Mouse (Mus musculus) megakaryocyte, embryonic 14.5 days (primary cell): Measurements from ENCODE around the gene Fli1. TPM values are rescaled to one million over a fixed set of nuclear protein-coding genes. Genes with fewer than 3 reads are reported as not detected.

ENCODE experiments used
- H3K27me3 ChIP-seq: replicated peaks from 2 replicates; pipeline ENCODE3; 2012; ENCODE audit warnings: inconsistent platforms
- H3K36me3 ChIP-seq: replicated peaks from 2 replicates; pipeline ENCODE3; 2012; ENCODE audit warnings: low read length, inconsistent platforms, mixed read lengths
- H3K4me1 ChIP-seq: 2 replicates; pipeline ENCODE4 v1.6.1; 2012; ENCODE audit warnings: inconsistent platforms
- H3K4me3 ChIP-seq: replicated peaks from 2 replicates; pipeline ENCODE3; 2012; ENCODE audit warnings: moderate library complexity, mild to moderate bottlenecking, inconsistent platforms
- H3K9me3 ChIP-seq: 2 replicates; pipeline ENCODE4 v1.6.1; 2012; ENCODE audit warnings: inconsistent platforms
- FLI1 ChIP-seq: IDR thresholded peaks from 2 replicates; pipeline ENCODE4 v1.6.1; 2012; ENCODE audit warnings: low read length, inconsistent platforms, mixed read lengths
- GATA1 ChIP-seq: IDR thresholded peaks from 3 replicates; pipeline ENCODE4 v1.6.1; 2012; ENCODE audit warnings: mixed read lengths, low read length, inconsistent platforms, borderline replicate concordance
- polyA plus RNA-seq: library from polyadenylated mRNA; stranded (reverse); fragments of >175 nt; gene quantifications from 2 replicates; pipeline ENCODE4 v1.2.3, GENCODE M21; 2012; ENCODE audit warnings: low replicate concordance; ENCODE audit not compliant: insufficient read depth

Gene Fli1
- polyA plus RNA-seq, 1 experiment = 61.7 TPM

- TF ChIP-seq GATA1 (no peak), FLI1 (no peak)
- H3K9me3 ChIP-seq = no peaks in the 10 kb centered on the region
- H3K27me3 ChIP-seq = no peaks in the 10 kb centered on the region
- H3K4me3 ChIP-seq = no peak overlapping the region
- H3K4me1 ChIP-seq = peaks cover 92% of the 10 kb centered on the region
- H3K36me3 ChIP-seq = peaks cover 3% of the 10 kb centered on the region
Measured at GRCm38 (mm10) chr9:32392716-32393115, 149.9 kb downstream of the Fli1 start.

- Histone ChIP-seq H3K36me3 (no peaks in the 10 kb centered on the region), H3K4me3 (no peak overlapping the region), H3K27me3 (peaks cover 2% of the 10 kb centered on the region), H3K9me3 (no peaks in the 10 kb centered on the region), H3K4me1 (peaks cover 89% of the 10 kb centered on the region)
- TF ChIP-seq GATA1 (no peak), FLI1 (no peak)
Measured at GRCm38 (mm10) chr9:32391701-32392100, 151.0 kb downstream of the Fli1 start.

- Histone ChIP-seq H3K9me3 (no peaks in the 10 kb centered on the region), H3K27me3 (peaks cover 2% of the 10 kb centered on the region), H3K36me3 (no peaks in the 10 kb centered on the region), H3K4me1 (peaks cover 83% of the 10 kb centered on the region), H3K4me3 (no peak overlapping the region)
- TF ChIP-seq FLI1 = no peak
- TF ChIP-seq GATA1 = no peak
Measured at GRCm38 (mm10) chr9:32391092-32391491, 151.6 kb downstream of the Fli1 start.

GRCm38 (mm10) chr9:32388120-32388519 lies 154.5 kb downstream of the Fli1 start:
- H3K4me3 ChIP-seq = no peak overlapping the region
- H3K27me3 ChIP-seq = peaks cover 2% of the 10 kb centered on the region
- TF ChIP-seq FLI1 (no peak), GATA1 (no peak)
- no peaks in the 10 kb centered on the region for H3K36me3 ChIP-seq
- peaks cover 61% of the 10 kb centered on the region for H3K4me1 ChIP-seq
- no peaks in the 10 kb centered on the region for H3K9me3 ChIP-seq

GRCm38 (mm10) chr9:32384906-32385305 lies 157.8 kb downstream of the Fli1 start:
- Histone ChIP-seq H3K9me3 (no peaks in the 10 kb centered on the region), H3K4me1 (peaks cover 53% of the 10 kb centered on the region), H3K36me3 (no peaks in the 10 kb centered on the region), H3K27me3 (peaks cover 2% of the 10 kb centered on the region), H3K4me3 (no peak overlapping the region)
- no peak for TF ChIP-seq FLI1
- TF ChIP-seq GATA1 = no peak

GRCm38 (mm10) chr9:32376863-32377590 lies 165.6 kb downstream of the Fli1 start:
- Histone ChIP-seq H3K27me3 (peaks cover 25% of the 10 kb centered on the region), H3K36me3 (no peaks in the 10 kb centered on the region), H3K4me1 (peaks cover 33% of the 10 kb centered on the region), H3K4me3 (no peak overlapping the region), H3K9me3 (no peaks in the 10 kb centered on the region)
- no peak for TF ChIP-seq FLI1
- no peak for TF ChIP-seq GATA1

GRCm38 (mm10) chr9:32376031-32376430 lies 166.6 kb downstream of the Fli1 start:
- Histone ChIP-seq H3K4me3 (no peak overlapping the region), H3K9me3 (no peaks in the 10 kb centered on the region), H3K27me3 (peaks cover 29% of the 10 kb centered on the region), H3K4me1 (peaks cover 24% of the 10 kb centered on the region), H3K36me3 (no peaks in the 10 kb centered on the region)
- no peak for TF ChIP-seq GATA1

GRCm38 (mm10) chr9:32373656-32374055 lies 169.0 kb downstream of the Fli1 start:
- H3K4me1 ChIP-seq = peaks cover 11% of the 10 kb centered on the region
- no peaks in the 10 kb centered on the region for H3K36me3 ChIP-seq
- peaks cover 50% of the 10 kb centered on the region for H3K27me3 ChIP-seq
- TF ChIP-seq FLI1 (no peak), GATA1 (no peak)
- no peak overlapping the region for H3K4me3 ChIP-seq
- no peaks in the 10 kb centered on the region for H3K9me3 ChIP-seq

Other genes starting within 250 kb of the Fli1 start
- 4.0 TPM in 1 of 2 replicates, not detected in the other for gene Kcnj5, start 198.5 kb downstream of the Fli1 start, polyA plus RNA-seq
- not detected in 2 replicates for gene Kcnj1, start 170.4 kb downstream of the Fli1 start, polyA plus RNA-seq
- gene Ets1, start 93.4 kb upstream of the Fli1 start, polyA plus RNA-seq = 0.09 TPM in 1 of 2 replicates, not detected in the other